28 mouse cellular contexts compared by ENCODE assay signal in genomic region chr6:113393951-113394350, GRCm38 (mm10). TPM values are rescaled to one million over a fixed set of nuclear protein-coding genes. Genes with fewer than 3 reads are reported as not detected.
DNase-seq lines count a peak whose midpoint lies in the region; ATAC-seq and TF ChIP-seq lines count a peak whose summit lies in the region.
"Had no signal": no experiment of that assay in that cellular context is flagged by ENCODE, and none has a peak within 500 bp of the region (broad histone marks: within the 10 kb centered on the region; RNA-seq: fewer than 3 reads in every experiment).

No protein-coding gene starts in this region.

- H3K9ac ChIP-seq in limb, embryonic 12.5 days (replicated peaks), result no peak overlapping the region
- H3K9ac ChIP-seq: forebrain, embryonic 13.5 days; heart, embryonic 13.5 days; hindbrain, embryonic 14.5 days had no signal

- intact Hi-C loops in gastrocnemius, adult 2 months (cut with DNase I), result no loop called here
- intact Hi-C loops in gastrocnemius, postnatal 36 days (cut with DNase I), result no loop called here

- H3K4me3 ChIP-seq in gastrocnemius, adult 2 months, result no peak overlapping the region
- no peak overlapping the region for H3K4me3 ChIP-seq in layer of hippocampus, adult 2 months
- H3K4me3 ChIP-seq in brown adipose tissue, adult 24 weeks (ENCODE audit: insufficient read depth, low read depth, low read length), result no peak overlapping the region
- H3K4me3 ChIP-seq in limb, embryonic 12.5 days (replicated peaks), result no peak overlapping the region
- H3K4me3 ChIP-seq: forebrain, embryonic 10.5 days; forebrain, embryonic 13.5 days; heart, adult 2 months; heart, embryonic 10.5 days; heart, embryonic 13.5 days had no signal

- H3K36me3 ChIP-seq in limb, embryonic 12.5 days, result peaks cover 40% of the 10 kb centered on the region

- peaks cover 13% of the 10 kb centered on the region for H3K4me1 ChIP-seq in brown adipose tissue, adult 24 weeks (ENCODE audit: control insufficient read depth, insufficient read depth, insufficient read length, low read length)
- H3K4me1 ChIP-seq in limb, embryonic 12.5 days (replicated peaks), result peaks cover 12% of the 10 kb centered on the region; the same call in 1 of the 2 replicates

- H3K27me3 ChIP-seq in limb, embryonic 12.5 days, result peaks cover 8% of the 10 kb centered on the region; the same call in 1 of the 2 replicates
- H3K27me3 ChIP-seq: forebrain, embryonic 13.5 days; heart, embryonic 13.5 days had no signal

- 83% methylated on average over 6 of the region's 6 CpGs for WGBS in limb, embryonic 12.5 days

- no peak for TF ChIP-seq CTCF in gastrocnemius, adult 2 months (IDR thresholded peaks at IDR 0.05)
- no peak for TF ChIP-seq CTCF in layer of hippocampus, adult 2 months (conservative IDR thresholded peaks at IDR 0.05)

- H3K27ac ChIP-seq in gastrocnemius, adult 2 months, result peak overlapping the region; percentile 32
- peak overlapping the region; percentile 95; the same call in 1 of the 2 replicates for H3K27ac ChIP-seq in layer of hippocampus, adult 2 months
- H3K27ac ChIP-seq in brown adipose tissue, adult 24 weeks (replicated peaks; ENCODE audit: low read depth, low read length), result peak overlapping the region; percentile 40; the same call in 1 of the 2 replicates
- 0 out of 2 replicates have a peak overlapping the region, but pooled peaks have one; percentile 17 for H3K27ac ChIP-seq in limb, embryonic 12.5 days
- H3K27ac ChIP-seq: forebrain, embryonic 13.5 days; heart, adult 2 months; heart, embryonic 10.5 days; heart, embryonic 13.5 days; hindbrain, embryonic 14.5 days; hindbrain, postnatal 0 days had no signal

- ATAC-seq in limb, embryonic 12.5 days (ENCODE audit: insufficient number of reproducible peaks, insufficient read depth, low FRiP score, low TSS enrichment, low read depth), result no peak
- ATAC-seq: CD4-positive, CD25-positive, alpha-beta regulatory T cell, adult 4 months; forebrain, embryonic 13.5 days; forebrain, embryonic 16.5 days; hindbrain, postnatal 0 days; inflammation-experienced regulatory T-cells, adult 6 months; intestine, embryonic 16.5 days had no signal

- DNase-seq in gastrocnemius, adult 2 months, result no peak
- DNase-seq in gastrocnemius, postnatal 36 days, result no peak
- no peak for DNase-seq in layer of hippocampus, adult 2 months (ENCODE audit: low spot score in 2 of 2)
- no peak for DNase-seq in layer of hippocampus, adult 11-12 months (ENCODE audit: low spot score)
- DNase-seq: adrenal gland, adult 8-10 months; cerebellum, adult 11 months; cerebellum, adult 2 months; cerebellum, adult 9-11 months; cerebellum, postnatal 25 days; gastrocnemius, postnatal 14 days; heart, adult 2 months; heart, postnatal 4 days had no signal

- no peaks in the 10 kb centered on the region for H3K9me3 ChIP-seq in limb, embryonic 12.5 days
- H3K9me3 ChIP-seq: forebrain, embryonic 10.5 days; heart, embryonic 10.5 days; heart, embryonic 13.5 days had no signal

- H3K4me2 ChIP-seq in limb, embryonic 12.5 days, result no peak overlapping the region
- H3K4me2 ChIP-seq: forebrain, embryonic 13.5 days; heart, embryonic 13.5 days; hindbrain, embryonic 14.5 days had no signal

RNA-seq across cellular contexts. Expression of gene Ttll3, which starts 4.9 kb away (rescaled TPM):
- total RNA-seq in gastrocnemius, adult 2 months (2021), result 1 to 10 TPM in 1 of 2 experiments, under 1 TPM in 1; 0.48 to 1.3 TPM
- under 1 TPM; 0.42 to 0.66 TPM for total RNA-seq in gastrocnemius, postnatal 36 days (2021)
- 10 to 100 TPM; 15.5 to 23.2 TPM for total RNA-seq in layer of hippocampus, adult 2 months (2021)
- polyA plus RNA-seq in brown adipose tissue, adult 24 weeks (2012; ENCODE audit: insufficient read depth, insufficient read length, missing spikeins), result 0.83 and 1.0 TPM in 2 replicates
- 6.6 and 8.2 TPM in 2 replicates for polyA plus RNA-seq in limb, embryonic 12.5 days (2016; fragmentation: Nextera tagmentation; extraction: Ambion mirVana)

RNA-seq across cellular contexts. Expression of gene Arpc4, which starts 16.0 kb away (rescaled TPM):
- total RNA-seq in gastrocnemius, adult 2 months (2021), result 10 to 100 TPM; 47.4 to 53.4 TPM
- total RNA-seq in gastrocnemius, postnatal 36 days (2021), result 10 to 100 TPM; 49.1 to 50.7 TPM
- 100 to 1,000 TPM; 308 to 330 TPM for total RNA-seq in layer of hippocampus, adult 2 months (2021)
- 70.6 and 98.1 TPM in 2 replicates for polyA plus RNA-seq in brown adipose tissue, adult 24 weeks (2012; ENCODE audit: insufficient read depth, insufficient read length, missing spikeins)
- 336 and 348 TPM in 2 replicates for polyA plus RNA-seq in limb, embryonic 12.5 days (2016; fragmentation: Nextera tagmentation; extraction: Ambion mirVana)

RNA-seq across cellular contexts. Expression of gene Tada3, which starts 16.3 kb away (rescaled TPM):
- total RNA-seq in gastrocnemius, adult 2 months (2021), result 10 to 100 TPM; 14.1 to 15.5 TPM
- 10 to 100 TPM; 11.5 to 13.3 TPM for total RNA-seq in gastrocnemius, postnatal 36 days (2021)
- total RNA-seq in layer of hippocampus, adult 2 months (2021), result 10 to 100 TPM; 50.5 to 53.5 TPM
- 19.7 and 31.6 TPM in 2 replicates for polyA plus RNA-seq in brown adipose tissue, adult 24 weeks (2012; ENCODE audit: insufficient read depth, insufficient read length, missing spikeins)
- polyA plus RNA-seq in limb, embryonic 12.5 days (2016; fragmentation: Nextera tagmentation; extraction: Ambion mirVana), result 45.4 and 48.9 TPM in 2 replicates

RNA-seq across cellular contexts. Expression of gene Rpusd3, which starts 25.2 kb away (rescaled TPM):
- total RNA-seq in gastrocnemius, adult 2 months (2021), result 1 to 10 TPM; 7.7 to 8.3 TPM
- 1 to 10 TPM; 8.1 to 8.9 TPM for total RNA-seq in gastrocnemius, postnatal 36 days (2021)
- 10 to 100 TPM; 40.2 to 44.4 TPM for total RNA-seq in layer of hippocampus, adult 2 months (2021)
- polyA plus RNA-seq in brown adipose tissue, adult 24 weeks (2012; ENCODE audit: insufficient read depth, insufficient read length, missing spikeins), result 15.7 and 17.8 TPM in 2 replicates
- polyA plus RNA-seq in limb, embryonic 12.5 days (2016; fragmentation: Nextera tagmentation; extraction: Ambion mirVana), result 28.0 and 30.9 TPM in 2 replicates

RNA-seq across cellular contexts. Expression of gene Cidec, which starts 41.6 kb away (rescaled TPM):
- 1 to 10 TPM in 1 of 2 experiments, under 1 TPM in 1; 0.97 to 5.0 TPM for total RNA-seq in gastrocnemius, adult 2 months (2021)
- total RNA-seq in gastrocnemius, postnatal 36 days (2021), result 10 to 100 TPM in 1 of 2 experiments, 1 to 10 TPM in 1; 3.7 to 14.3 TPM
- total RNA-seq in layer of hippocampus, adult 2 months (2021), result not detected
- polyA plus RNA-seq in brown adipose tissue, adult 24 weeks (2012; ENCODE audit: insufficient read depth, insufficient read length, missing spikeins), result 797 and 1,047 TPM in 2 replicates
- not detected in 2 replicates for polyA plus RNA-seq in limb, embryonic 12.5 days (2016; fragmentation: Nextera tagmentation; extraction: Ambion mirVana)
- total RNA-seq: common myeloid progenitor, adult 5-6 weeks; hindbrain, postnatal 0 days; MEL had no signal
- polyA plus RNA-seq: C2C12; CD4-positive, CD25-positive, alpha-beta regulatory T cell, adult 4 months; forebrain, embryonic 10.5 days; forebrain, embryonic 13.5 days; forebrain, embryonic 16.5 days; heart, embryonic 13.5 days; hindbrain, embryonic 11.5 days; hindbrain, embryonic 14.5 days; hindbrain, postnatal 0 days; inflammation-experienced regulatory T-cells, adult 6 months had no signal

Comparison
In these comparisons a context has a peak if more than half of its experiments do, and no peak if none do; other contexts are left out.
1. H3K27ac ChIP-seq: peak in every context shown above with its lines; median percentile 95 in layer of hippocampus, adult 2 months; 40 in brown adipose tissue, adult 24 weeks; 32 in gastrocnemius, adult 2 months; 17 in limb, embryonic 12.5 days.
2. RNA of gene Ttll3, which starts 4.9 kb away (total RNA-seq): 15.5 to 23.2 TPM in layer of hippocampus, adult 2 months; 0.48 to 1.3 TPM in gastrocnemius, adult 2 months and 0.42 to 0.66 TPM in gastrocnemius, postnatal 36 days; every median in the first group is over 4 times any median in the second.
3. RNA of gene Arpc4, which starts 16.0 kb away (total RNA-seq): 308 to 330 TPM in layer of hippocampus, adult 2 months; 47.4 to 53.4 TPM in gastrocnemius, adult 2 months and 49.1 to 50.7 TPM in gastrocnemius, postnatal 36 days; every median in the first group is over 4 times any median in the second.